Mouse (Mus musculus) brain, embryonic 14.5 days (tissue): Measurements from ENCODE around the gene 1520401A03Rik.

Experiments used
- CTCF ChIP-seq: fragments of 200-500 bp; IDR thresholded peaks from 2 replicates; pipeline ENCODE4 v1.5.1; 2012; ENCODE audit warnings: inconsistent platforms, mild to moderate bottlenecking, moderate library complexity, borderline replicate concordance; ENCODE audit not compliant: insufficient read depth, insufficient read length; ENCODE audit errors: extremely low read depth
- POLR2A ChIP-seq: fragments of 200-500 bp; IDR thresholded peaks from 2 replicates; pipeline ENCODE4 v1.6.1; 2012; ENCODE audit warnings: mild to moderate bottlenecking, inconsistent platforms, borderline replicate concordance; ENCODE audit not compliant: poor library complexity, insufficient read depth, insufficient read length, severe bottlenecking; ENCODE audit errors: extremely low read depth

DNA sequence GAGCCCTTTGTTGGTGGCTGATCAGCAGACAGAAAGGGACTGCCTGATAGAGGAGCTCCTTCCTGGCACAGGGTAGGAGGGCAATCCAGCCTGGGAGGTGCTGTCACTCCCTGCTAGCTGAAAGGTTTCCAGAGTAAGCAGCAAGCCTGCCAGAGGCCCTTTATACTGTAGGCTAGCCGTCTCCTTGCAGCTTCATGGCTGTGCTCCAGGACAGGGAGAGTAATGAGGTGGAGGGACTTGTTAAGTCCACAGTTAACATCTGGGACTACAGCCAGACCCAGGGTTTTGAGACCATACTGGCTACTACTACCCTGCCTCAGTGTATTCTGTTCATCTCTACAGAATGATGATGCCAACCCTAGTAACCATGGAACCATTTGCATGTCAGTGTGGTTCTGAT lies 11.8 kb upstream of the 1520401A03Rik start:
- TF ChIP-seq CTCF (no peak), POLR2A (no peak)
